Mouse (Mus musculus) kidney, adult 9 months (tissue): ENCODE results near the gene Sgms1.
"Not testable (repeated sequence)": the region's sequence is repeated elsewhere in the genome, so short reads cannot be mapped to it uniquely, and the experiment has no call there.

ENCODE experiments used
- DNase-seq: peaks from one replicate; pipeline ENCODE4 v3.0.0; 2022

The Sgms1 gene

GRCm38 (mm10) chr19:32323070-32323469, 66.4 kb downstream of the Sgms1 start:
- DNase-seq: peak; percentile 90

- peak; percentile 93 for DNase-seq
Observed at GRCm38 (mm10) chr19:32322429-32323035, 67.0 kb downstream of the Sgms1 start.

- peak; percentile 79 for DNase-seq
Observed at GRCm38 (mm10) chr19:32320366-32320666, 69.2 kb downstream of the Sgms1 start.

DNA sequence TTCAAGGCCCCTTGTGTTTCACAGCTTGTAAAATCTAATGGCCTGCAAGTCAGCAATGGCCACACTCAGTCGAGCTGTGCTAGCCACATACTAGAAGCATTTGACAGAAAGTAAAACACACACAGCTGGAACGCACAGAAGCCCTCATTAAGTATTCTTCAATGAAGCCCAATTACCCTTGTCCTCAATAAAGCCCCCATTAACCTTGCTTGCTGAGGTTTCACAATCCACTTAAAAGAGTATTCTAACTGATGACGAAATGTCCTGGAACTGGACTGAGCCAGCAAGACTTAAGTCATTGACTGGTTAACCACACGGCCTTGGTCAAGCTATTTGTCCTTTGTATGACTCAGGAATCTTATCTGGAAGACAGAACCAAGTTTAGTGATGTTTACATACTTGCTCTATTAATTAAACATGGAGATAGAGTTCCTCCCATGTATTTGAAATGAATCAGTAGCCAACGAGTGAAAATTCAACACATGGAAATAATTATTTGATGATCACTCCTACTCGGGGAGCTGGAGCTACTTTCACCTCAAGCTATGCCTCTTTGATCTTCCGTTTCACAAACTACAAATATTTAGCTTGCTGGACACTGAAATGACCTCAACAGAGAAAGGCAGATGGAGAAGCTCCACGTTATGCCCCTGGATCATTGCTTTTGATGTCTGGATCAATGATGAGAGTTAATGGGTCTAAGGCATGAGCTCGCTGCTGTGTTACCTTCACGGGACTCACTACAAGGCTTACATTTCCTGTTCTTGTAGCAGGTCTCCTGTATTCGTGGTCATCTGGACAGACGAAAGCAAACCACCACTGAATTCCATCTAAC, 69.8 kb downstream of the Sgms1 start:
- DNase-seq: no peak

DNA sequence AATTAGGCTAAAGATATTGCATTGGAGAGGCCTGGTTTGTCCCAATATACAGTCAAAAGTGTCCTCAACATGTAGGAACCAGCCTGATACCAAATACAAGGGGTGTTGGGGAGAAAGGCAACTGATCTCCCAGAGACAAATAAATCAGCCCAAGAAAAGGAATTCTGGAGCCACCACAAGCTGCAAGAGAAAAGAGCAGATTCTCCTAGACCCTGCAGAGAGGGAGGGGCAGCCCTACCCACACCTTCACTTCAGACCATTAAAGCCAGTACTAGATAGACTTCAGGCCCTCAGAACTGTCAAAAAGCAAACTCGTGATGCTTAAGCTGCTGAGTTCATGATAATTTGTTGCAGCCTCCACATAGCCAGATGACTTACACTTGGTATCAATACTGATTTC, 70.5 kb downstream of the Sgms1 start:
- no peak for DNase-seq

DNA sequence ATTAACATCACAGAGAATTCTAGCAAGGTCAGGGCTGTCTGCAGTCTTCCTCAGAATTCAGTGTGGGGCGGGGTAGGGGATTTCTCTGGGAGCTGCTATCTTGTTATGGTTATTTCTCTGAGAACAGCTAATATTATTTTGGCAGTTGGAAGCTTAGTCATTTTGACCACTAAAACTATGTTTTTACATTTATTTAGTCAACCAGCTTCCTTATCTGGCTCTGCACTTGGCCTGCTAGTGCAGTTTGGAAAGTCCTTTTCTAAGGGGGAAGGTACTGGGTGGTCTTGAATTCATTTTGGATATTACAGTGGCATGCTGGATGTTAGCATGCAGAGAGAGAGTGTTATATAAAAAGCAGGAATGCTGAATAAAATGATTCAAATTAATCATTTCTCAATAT, 72.2 kb downstream of the Sgms1 start:
- not testable (repeated sequence) for DNase-seq

- DNase-seq: no peak
Observed at GRCm38 (mm10) chr19:32313304-32313703, 76.2 kb downstream of the Sgms1 start.

DNA sequence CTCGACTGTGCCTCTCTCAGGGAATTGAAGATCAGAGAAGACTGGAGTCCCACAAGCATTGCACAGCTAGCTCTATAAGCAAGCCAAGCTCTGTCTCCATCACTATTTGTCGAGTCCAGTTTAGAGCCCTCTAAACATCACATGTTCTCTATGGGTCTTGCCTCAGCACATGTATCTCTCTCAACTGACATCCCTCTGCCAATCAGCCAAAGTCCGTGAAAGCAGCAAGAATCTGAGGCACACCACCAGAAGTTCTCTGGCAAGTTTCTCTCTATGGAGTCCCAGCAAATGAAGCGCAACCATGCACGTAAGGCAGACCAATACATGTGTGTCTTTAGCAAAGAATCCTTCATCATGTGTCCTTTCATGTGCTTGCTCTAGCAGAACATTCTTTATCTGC, 77.8 kb downstream of the Sgms1 start:
- no peak for DNase-seq

DNA sequence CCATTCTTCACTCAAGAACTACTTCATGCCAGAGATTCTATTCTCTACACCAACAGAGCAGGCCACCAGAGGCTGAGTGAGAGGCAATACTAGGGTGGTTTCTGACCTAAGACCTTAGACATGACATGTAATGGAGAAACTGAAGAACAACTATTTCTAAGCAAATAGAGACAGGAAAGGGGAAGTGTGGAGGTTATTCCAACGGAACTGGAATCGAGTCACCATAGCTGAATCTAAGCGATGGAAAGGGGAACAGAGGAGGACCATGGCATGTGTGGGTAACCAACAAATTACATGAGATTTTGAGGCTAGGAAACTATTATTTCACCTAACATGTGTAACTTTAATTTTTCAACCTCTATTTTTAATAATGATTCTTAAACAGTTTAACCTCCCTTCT, 78.5 kb downstream of the Sgms1 start:
- DNase-seq: no peak

DNA sequence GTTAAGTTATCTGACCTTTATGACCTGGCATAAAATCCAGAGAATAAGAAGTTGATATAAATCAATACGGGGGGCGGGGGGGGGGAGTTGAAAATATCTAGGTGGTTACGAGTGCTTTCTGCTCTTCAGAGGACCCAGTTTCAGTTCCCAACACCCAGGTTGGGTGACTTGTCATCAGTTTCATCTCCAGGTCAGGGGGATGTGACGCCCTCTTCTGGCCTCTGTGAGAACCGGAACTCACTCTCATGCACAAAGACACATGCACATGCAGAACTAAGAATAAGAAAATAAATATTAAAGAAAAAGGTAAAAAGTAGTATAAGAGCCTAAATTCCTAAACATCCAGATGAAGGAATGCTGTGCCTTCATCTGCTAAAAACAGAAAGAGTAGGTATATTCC, 79.0 kb downstream of the Sgms1 start:
- no peak for DNase-seq

DNA sequence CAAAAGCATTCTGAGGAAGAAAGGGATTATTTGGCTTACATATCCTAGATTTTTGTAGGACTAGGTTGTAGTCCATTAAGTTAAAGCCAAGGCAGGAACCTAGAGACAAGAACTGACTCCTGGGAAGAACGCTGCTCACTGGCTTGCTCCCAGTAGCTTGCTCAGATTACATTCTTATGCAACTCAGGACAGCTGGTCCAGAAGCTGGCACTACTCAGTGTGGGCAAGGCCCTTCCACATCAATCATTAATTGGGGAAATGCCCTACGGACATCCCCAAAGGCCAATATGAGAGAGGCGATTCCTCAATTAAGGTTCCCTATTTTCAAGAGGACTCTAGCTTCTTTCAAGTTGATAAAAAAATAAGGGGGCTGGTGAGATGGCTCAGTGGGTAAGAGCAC, 80.2 kb downstream of the Sgms1 start:
- peak; percentile 92 for DNase-seq

- no peak for DNase-seq
Observed at GRCm38 (mm10) chr19:32308311-32308710, 81.2 kb downstream of the Sgms1 start.

DNA sequence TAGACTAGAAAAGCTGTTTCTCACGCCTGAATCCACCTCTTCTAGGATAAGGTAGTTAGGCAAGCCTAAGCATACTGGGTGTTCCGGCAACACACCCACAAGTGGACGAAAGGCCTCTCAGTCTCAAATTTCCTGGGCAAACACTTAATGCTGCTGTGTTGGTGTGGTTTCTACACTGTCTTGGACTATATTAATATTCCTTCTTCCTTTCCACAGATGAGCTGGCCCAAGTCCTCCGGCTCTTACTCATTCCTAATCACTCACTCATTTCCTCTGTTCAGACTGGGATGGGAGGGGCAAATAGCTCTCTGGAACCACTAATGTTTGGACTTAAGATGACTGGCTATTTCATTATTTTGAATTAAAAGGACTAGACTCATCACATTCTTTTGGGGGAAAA, 84.6 kb downstream of the Sgms1 start:
- peak; percentile 84 for DNase-seq

GRCm38 (mm10) chr19:32304008-32304873, 85.3 kb downstream of the Sgms1 start:
- peak; percentile 80 for DNase-seq

GRCm38 (mm10) chr19:32302835-32303381, 86.6 kb downstream of the Sgms1 start:
- DNase-seq: no peak

DNA sequence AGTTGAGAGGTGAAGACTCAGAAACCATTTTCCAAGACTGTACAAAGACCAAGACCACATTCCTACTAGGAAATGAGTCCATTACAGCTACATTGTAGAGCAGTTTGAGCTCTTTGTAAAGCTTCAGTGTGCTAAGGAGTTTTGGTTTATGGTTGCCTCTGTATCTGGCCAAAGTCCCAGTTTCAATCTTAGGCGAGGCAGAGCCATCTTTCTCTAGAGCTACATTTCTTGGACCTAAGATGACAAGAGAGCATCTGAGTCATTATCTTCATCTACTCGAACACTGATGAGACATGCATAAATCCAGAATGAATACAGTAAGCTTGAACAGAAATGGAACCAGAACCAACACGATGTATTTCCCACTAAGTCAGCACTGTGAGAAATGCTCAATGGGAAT, 87.9 kb downstream of the Sgms1 start:
- no peak for DNase-seq

- DNase-seq: no peak
Observed at GRCm38 (mm10) chr19:32298221-32298620, 91.3 kb downstream of the Sgms1 start.

DNA sequence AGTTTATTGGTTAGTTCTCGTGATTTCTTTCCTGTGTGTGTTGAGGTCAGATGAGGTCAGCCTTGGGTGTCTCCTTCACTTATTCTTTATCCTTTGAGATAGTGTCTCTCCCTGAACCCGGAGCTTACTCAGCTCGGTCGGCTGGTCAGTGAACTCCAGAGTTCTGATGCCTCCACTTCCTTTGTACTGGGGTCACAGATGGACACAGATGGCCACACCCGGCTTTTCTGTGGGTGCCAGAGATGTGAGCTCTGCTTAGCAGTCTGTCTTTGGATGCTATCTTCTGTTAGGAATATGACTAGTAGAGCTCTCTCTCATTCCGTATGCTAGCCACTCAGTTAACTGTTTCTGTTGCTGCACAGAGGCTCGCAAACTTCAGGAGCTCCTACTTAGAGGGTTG, 92.7 kb downstream of the Sgms1 start:
- peak; percentile 22 for DNase-seq

- DNase-seq: no peak
Observed at GRCm38 (mm10) chr19:32295581-32295980, 93.9 kb downstream of the Sgms1 start.

- DNase-seq: peak; percentile 23
Observed at GRCm38 (mm10) chr19:32292782-32293776, 96.4 kb downstream of the Sgms1 start.

DNA sequence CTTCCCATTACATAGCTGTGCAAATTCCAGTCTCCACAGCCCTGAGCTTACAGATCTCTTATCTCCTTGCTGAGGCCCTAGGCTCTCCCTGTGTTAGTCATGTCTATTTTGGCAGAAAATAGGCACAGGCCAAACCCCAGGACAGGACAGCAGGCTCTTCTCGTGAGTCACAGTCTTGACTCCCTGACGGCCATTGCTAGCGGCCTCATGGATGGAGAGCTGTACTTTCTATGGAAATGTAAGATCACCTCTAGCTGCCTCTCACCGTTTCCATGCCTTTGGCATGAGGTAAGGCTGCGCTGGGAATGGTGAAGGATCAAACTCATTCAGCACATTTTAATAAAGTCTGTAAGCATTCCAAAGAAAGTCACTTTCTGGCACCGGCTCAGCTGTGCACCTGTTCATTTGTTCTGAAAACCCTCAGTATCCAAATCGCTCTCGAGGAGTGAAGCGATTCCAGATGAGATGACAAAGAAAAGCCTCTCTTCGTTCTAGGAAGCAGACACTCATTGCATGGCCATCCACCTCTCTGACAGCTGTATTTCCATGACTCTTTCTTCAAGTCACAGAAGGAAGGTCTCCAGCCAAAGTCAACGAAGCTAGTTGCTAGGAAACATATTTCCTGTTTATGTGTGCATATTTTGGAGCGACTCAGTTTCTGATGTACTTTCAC, 97.3 kb downstream of the Sgms1 start:
- peak; percentile 62 for DNase-seq

DNA sequence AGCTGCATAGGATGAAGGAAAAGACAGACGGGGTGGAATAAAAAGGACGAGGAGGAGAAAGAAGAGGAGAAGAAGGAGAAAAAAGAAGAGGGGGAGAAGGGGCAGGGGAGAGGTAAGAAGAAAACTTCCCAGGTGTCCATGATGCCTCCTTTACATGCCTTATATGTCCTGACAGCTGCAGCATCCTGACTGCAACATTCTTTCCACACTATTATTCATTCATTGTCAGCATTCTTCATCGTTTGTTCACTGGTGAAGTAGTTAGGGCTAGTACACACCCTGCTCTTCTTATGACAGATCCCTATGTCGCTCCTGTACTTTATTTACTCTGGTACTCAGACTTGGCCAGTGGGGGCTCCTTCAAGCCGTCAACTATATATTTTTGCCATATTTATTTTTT, 98.4 kb downstream of the Sgms1 start:
- DNase-seq: no peak
